Mouse (Mus musculus): Measurements from ENCODE around the gene Ccser1.
"Not testable (repeated sequence)": the region's sequence is repeated elsewhere in the genome, so short reads cannot be mapped to it uniquely, and the experiment has no call there.

Gene Ccser1

GRCm38 (mm10) chr6:61225302-61225701 lies 45.2 kb downstream of the Ccser1 start:
- DNase-seq, result no peak

- no peak for DNase-seq
Observed at GRCm38 (mm10) chr6:61230058-61230718, 50.1 kb downstream of the Ccser1 start.

GRCm38 (mm10) chr6:61233060-61233459 lies 52.9 kb downstream of the Ccser1 start:
- DNase-seq, result no peak

- DNase-seq, result no peak
Observed at GRCm38 (mm10) chr6:61233548-61234187, 53.5 kb downstream of the Ccser1 start.

GRCm38 (mm10) chr6:61240618-61241017 lies 60.5 kb downstream of the Ccser1 start:
- DNase-seq, result no peak

- DNase-seq, result no peak
Observed at GRCm38 (mm10) chr6:61242556-61242955, 62.4 kb downstream of the Ccser1 start.

GRCm38 (mm10) chr6:61246523-61246922 lies 66.4 kb downstream of the Ccser1 start:
- DNase-seq, result no peak

GRCm38 (mm10) chr6:61247842-61248472 lies 67.8 kb downstream of the Ccser1 start:
- no peak for DNase-seq

- DNase-seq, result no peak
Observed at GRCm38 (mm10) chr6:61248700-61249099, 68.6 kb downstream of the Ccser1 start.

GRCm38 (mm10) chr6:61251232-61251631 lies 71.1 kb downstream of the Ccser1 start:
- DNase-seq, result no peak

- no peak for DNase-seq
Observed at GRCm38 (mm10) chr6:61252912-61253311, 72.8 kb downstream of the Ccser1 start.

- DNase-seq, result not testable (repeated sequence)
Observed at GRCm38 (mm10) chr6:61255874-61256273, 75.8 kb downstream of the Ccser1 start.

- DNase-seq, result no peak
Observed at GRCm38 (mm10) chr6:61258847-61259634, 78.9 kb downstream of the Ccser1 start.

GRCm38 (mm10) chr6:61261381-61261780 lies 81.3 kb downstream of the Ccser1 start:
- no peak for DNase-seq

- peak; percentile 26 for DNase-seq
Observed at GRCm38 (mm10) chr6:61262448-61262847, 82.3 kb downstream of the Ccser1 start.

GRCm38 (mm10) chr6:61263291-61263690 lies 83.2 kb downstream of the Ccser1 start:
- DNase-seq, result no peak

- no peak for DNase-seq
Observed at GRCm38 (mm10) chr6:61271033-61271432, 90.9 kb downstream of the Ccser1 start.

GRCm38 (mm10) chr6:61273430-61273829 lies 93.3 kb downstream of the Ccser1 start:
- no peak for DNase-seq

- no peak for DNase-seq
Observed at GRCm38 (mm10) chr6:61279506-61279905, 99.4 kb downstream of the Ccser1 start.

- DNase-seq, result no peak
Observed at GRCm38 (mm10) chr6:61292927-61293326, 112.8 kb downstream of the Ccser1 start.

- DNase-seq, result peak; percentile 30
Observed at GRCm38 (mm10) chr6:61295535-61295934, 115.4 kb downstream of the Ccser1 start.

GRCm38 (mm10) chr6:61296188-61297037 lies 116.3 kb downstream of the Ccser1 start:
- no peak for DNase-seq

Data from embryo, embryonic 11 days (tissue).